Mouse (Mus musculus): ENCODE data around the gene Nebl.

- TF ChIP-seq EP300 (IDR thresholded peaks at IDR 0.05; ENCODE audit: low read depth in 1 of 2, low read length in 2 of 2) (no peak), POLR2A (IDR thresholded peaks at IDR 0.05; ENCODE audit: control insufficient read depth in 1 of 2, insufficient read depth in 1 of 2, low read depth in 1 of 2, low read length in 2 of 2, poor library complexity in 1 of 2) (no peak), TAL1 (IDR thresholded peaks at IDR 0.05; ENCODE audit: low read length) (no peak), CTCF (IDR thresholded peaks at IDR 0.05 in 2 of 3, conservative IDR thresholded peaks at IDR 0.05 in 1 of 3; ENCODE audit: control insufficient read depth in 1 of 3, insufficient read depth in 1 of 3, low read depth in 2 of 3, low read length in 3 of 3, poor library complexity in 1 of 3, severe bottlenecking in 1 of 3) (no peak), ZKSCAN1 (IDR thresholded peaks at IDR 0.05; ENCODE audit: low read depth, low read length) (no peak), CHD1 (IDR thresholded peaks at IDR 0.05; ENCODE audit: low read depth, low read length) (no peak), ETS1 (IDR thresholded peaks at IDR 0.05; ENCODE audit: low read depth, low read length) (no peak)
Measured at GRCm38 (mm10) chr2:17687141-17687540, 44.1 kb downstream of the Nebl start.
